Mouse (Mus musculus): ENCODE data around the gene H6pd. TPM values are rescaled to one million over a fixed set of nuclear protein-coding genes. Genes with fewer than 3 reads are reported as not detected.

Gene H6pd
- total and polyA plus RNA-seq, 3 experiments: 6.9 to 10.8 TPM; not detected in 1

DNA sequence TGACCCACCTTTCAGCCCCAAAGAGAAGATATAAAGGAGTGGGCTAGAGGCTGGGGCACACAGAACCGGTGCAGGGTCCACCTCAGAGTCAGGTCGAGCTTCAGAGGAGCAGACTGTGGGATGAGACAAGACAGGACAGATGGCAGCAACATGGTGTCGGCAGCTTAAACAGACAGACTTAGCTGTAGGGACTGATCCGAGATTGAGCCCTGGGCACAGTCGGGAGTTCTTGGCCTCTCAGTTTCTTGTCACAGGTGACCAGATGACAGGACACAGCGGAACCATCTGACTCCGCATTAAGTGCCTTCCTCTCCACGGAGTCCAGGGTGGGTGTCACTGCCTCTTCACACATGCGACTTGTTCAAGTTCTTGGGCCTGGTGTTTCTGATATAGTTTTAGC is 41.9 kb downstream of the H6pd start:
- H3K4me3 ChIP-seq (ENCODE audit: control insufficient read depth in 1 of 2, insufficient read depth in 1 of 2, low read depth in 2 of 2, low read length in 2 of 2): no peak overlapping the region
- no peak overlapping the region for H3K27ac ChIP-seq (ENCODE audit: control insufficient read depth, low read depth, low read length)
- no peak for TF ChIP-seq RAD21 (IDR thresholded peaks at IDR 0.05; ENCODE audit: low read depth, low read length)
- no peak for TF ChIP-seq SIN3A (IDR thresholded peaks at IDR 0.05; ENCODE audit: low read length)
- no peak for TF ChIP-seq CTCF (IDR thresholded peaks at IDR 0.05 in 2 of 3, conservative IDR thresholded peaks at IDR 0.05 in 1 of 3; ENCODE audit: control insufficient read depth in 1 of 3, insufficient read depth in 1 of 3, low read depth in 2 of 3, low read length in 3 of 3, poor library complexity in 1 of 3, severe bottlenecking in 1 of 3)
- TF ChIP-seq POLR2A (IDR thresholded peaks at IDR 0.05; ENCODE audit: control insufficient read depth in 1 of 2, insufficient read depth in 1 of 2, low read depth in 1 of 2, low read length in 2 of 2, poor library complexity in 1 of 2): no peak
- no peak for TF ChIP-seq RCOR1 (IDR thresholded peaks at IDR 0.05; ENCODE audit: low read depth, low read length)
- TF ChIP-seq UBTF (IDR thresholded peaks at IDR 0.05; ENCODE audit: borderline replicate concordance, insufficient read depth, low read depth, low read length): no peak
- TF ChIP-seq MAFK (IDR thresholded peaks at IDR 0.05; ENCODE audit: borderline replicate concordance, low read depth, low read length): no peak
- TF ChIP-seq ZC3H11A (IDR thresholded peaks at IDR 0.05; ENCODE audit: low read depth, low read length): no peak
- no peak for TF ChIP-seq GATA1 (IDR thresholded peaks at IDR 0.05; ENCODE audit: low read depth, low read length)
- TF ChIP-seq HCFC1 (IDR thresholded peaks at IDR 0.05; ENCODE audit: low read depth, low read length): no peak
- TF ChIP-seq MXI1 (IDR thresholded peaks at IDR 0.05; ENCODE audit: low read depth, low read length): no peak
- TF ChIP-seq ZMIZ1 (IDR thresholded peaks at IDR 0.05; ENCODE audit: low read depth, low read length): no peak
- no peak for TF ChIP-seq CHD2 (IDR thresholded peaks at IDR 0.05; ENCODE audit: low read length)
- no peak for TF ChIP-seq TCF12 (IDR thresholded peaks at IDR 0.05; ENCODE audit: low read depth, low read length)
- no peaks in the 10 kb centered on the region for H3K9me3 ChIP-seq (replicated peaks; ENCODE audit: insufficient read depth, low read length)
- H3K9ac ChIP-seq (ENCODE audit: control insufficient read depth, low read depth, low read length, poor library complexity, severe bottlenecking): no peak overlapping the region
- H3K79me2 ChIP-seq (ENCODE audit: control insufficient read depth, insufficient read depth, low read length, poor library complexity): no peaks in the 10 kb centered on the region
- H3K36me3 ChIP-seq (ENCODE audit: control insufficient read depth in 1 of 2, insufficient read depth in 2 of 2, low read length in 2 of 2): no peaks in the 10 kb centered on the region
- no peaks in the 10 kb centered on the region for H3K4me1 ChIP-seq (ENCODE audit: control insufficient read depth in 1 of 2, insufficient read depth in 2 of 2, low read length in 2 of 2)
- H3K27me3 ChIP-seq (ENCODE audit: control insufficient read depth in 1 of 2, insufficient read depth in 2 of 2, low read length in 2 of 2): no peaks in the 10 kb centered on the region
- DNase-seq (ENCODE audit: low read depth, low spot score): no peak

DNA sequence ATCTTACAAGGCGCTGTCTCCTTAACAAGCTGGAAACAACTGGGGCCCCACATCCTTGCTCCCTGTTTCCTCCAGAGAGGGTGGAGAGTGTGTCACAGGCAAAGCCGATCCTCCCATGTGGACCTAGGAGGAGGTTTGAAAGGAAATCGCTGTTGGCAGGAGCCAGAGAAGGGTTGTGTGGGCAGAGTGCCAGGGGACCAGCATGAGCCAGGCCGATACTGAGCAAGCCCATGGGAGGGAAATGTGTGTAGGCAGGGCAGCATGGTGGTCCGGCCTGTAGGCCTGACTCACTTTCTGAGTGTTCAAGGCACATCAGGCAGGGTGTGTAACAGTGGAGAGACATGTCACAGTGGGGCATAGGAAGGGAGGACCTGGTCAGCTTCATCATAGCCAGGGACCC is 42.6 kb downstream of the H6pd start:
- Histone ChIP-seq H3K4me3 (ENCODE audit: control insufficient read depth in 1 of 2, insufficient read depth in 1 of 2, low read depth in 2 of 2, low read length in 2 of 2) (no peak overlapping the region), H3K27ac (ENCODE audit: control insufficient read depth, low read depth, low read length) (no peak overlapping the region), H3K27me3 (ENCODE audit: control insufficient read depth in 1 of 2, insufficient read depth in 2 of 2, low read length in 2 of 2) (no peaks in the 10 kb centered on the region), H3K4me1 (ENCODE audit: control insufficient read depth in 1 of 2, insufficient read depth in 2 of 2, low read length in 2 of 2) (no peaks in the 10 kb centered on the region), H3K9me3 (replicated peaks; ENCODE audit: insufficient read depth, low read length) (no peaks in the 10 kb centered on the region), H3K36me3 (ENCODE audit: control insufficient read depth in 1 of 2, insufficient read depth in 2 of 2, low read length in 2 of 2) (no peaks in the 10 kb centered on the region), H3K79me2 (ENCODE audit: control insufficient read depth, insufficient read depth, low read length, poor library complexity) (no peaks in the 10 kb centered on the region), H3K9ac (ENCODE audit: control insufficient read depth, low read depth, low read length, poor library complexity, severe bottlenecking) (no peak overlapping the region)
- no peak for TF ChIP-seq EP300 (IDR thresholded peaks at IDR 0.05; ENCODE audit: low read depth in 1 of 2, low read length in 2 of 2)
- no peak for TF ChIP-seq UBTF (IDR thresholded peaks at IDR 0.05; ENCODE audit: borderline replicate concordance, insufficient read depth, low read depth, low read length)
- TF ChIP-seq ZMIZ1 (IDR thresholded peaks at IDR 0.05; ENCODE audit: low read depth, low read length): no peak
- TF ChIP-seq CHD2 (IDR thresholded peaks at IDR 0.05; ENCODE audit: low read length): no peak
- no peak for TF ChIP-seq MAFK (IDR thresholded peaks at IDR 0.05; ENCODE audit: borderline replicate concordance, low read depth, low read length)
- no peak for TF ChIP-seq ZNF384 (IDR thresholded peaks at IDR 0.05; ENCODE audit: low read depth, low read length)
- TF ChIP-seq ZKSCAN1 (IDR thresholded peaks at IDR 0.05; ENCODE audit: low read depth, low read length): no peak
- no peak for TF ChIP-seq POLR2AphosphoS2 (IDR thresholded peaks at IDR 0.05; ENCODE audit: low read length)
- TF ChIP-seq GATA1 (IDR thresholded peaks at IDR 0.05; ENCODE audit: low read depth, low read length): no peak
- TF ChIP-seq POLR2A (IDR thresholded peaks at IDR 0.05; ENCODE audit: control insufficient read depth in 1 of 2, insufficient read depth in 1 of 2, low read depth in 1 of 2, low read length in 2 of 2, poor library complexity in 1 of 2): no peak
- no peak for TF ChIP-seq SIN3A (IDR thresholded peaks at IDR 0.05; ENCODE audit: low read length)
- TF ChIP-seq HCFC1 (IDR thresholded peaks at IDR 0.05; ENCODE audit: low read depth, low read length): no peak
- TF ChIP-seq ELF1 (IDR thresholded peaks at IDR 0.05; ENCODE audit: low read depth, low read length): no peak
- TF ChIP-seq MEF2A (IDR thresholded peaks at IDR 0.05; ENCODE audit: extremely low read depth, insufficient replicate concordance, low read depth, low read length, poor library complexity, severe bottlenecking): no peak
- TF ChIP-seq ZC3H11A (IDR thresholded peaks at IDR 0.05; ENCODE audit: low read depth, low read length): no peak
- no peak for TF ChIP-seq NELFE (IDR thresholded peaks at IDR 0.05; ENCODE audit: low read depth, low read length)
- TF ChIP-seq TCF12 (IDR thresholded peaks at IDR 0.05; ENCODE audit: low read depth, low read length): no peak
- no peak for DNase-seq (ENCODE audit: low read depth, low spot score)
